Mouse (Mus musculus): ENCODE results near the gene Ccdc113. TPM values are rescaled to one million over a fixed set of nuclear protein-coding genes. Genes with fewer than 3 reads are reported as not detected.

Gene Ccdc113
- polyA plus RNA-seq (2017; shearing (Covaris generic)), result not detected

GRCm38 (mm10) chr8:95533584-95534387, at the start of gene Ccdc113:
Gene Ccdc113, plus strand, starts transcription at chr8:95534085.

GRCm38 (mm10) chr8:95490006-95490405, 43.9 kb upstream of the Ccdc113 start, which contains the start of gene Csnk2a2:
Gene Csnk2a2, minus strand, starts transcription at chr8:95490039.

GRCm38 (mm10) chr8:95576240-95576639, 42.4 kb downstream of the Ccdc113 start, which contains the start of gene Prss54:
Gene Prss54, minus strand, starts transcription at chr8:95576340.

Other genes starting within 250 kb of the Ccdc113 start
- gene Cngb1, start 227.5 kb upstream of the Ccdc113 start, polyA plus RNA-seq (2017; shearing (Covaris generic)), result not detected
- not detected for gene Tepp, start 223.5 kb upstream of the Ccdc113 start, polyA plus RNA-seq (2017; shearing (Covaris generic))
- gene Zfp319, start 202.1 kb upstream of the Ccdc113 start, polyA plus RNA-seq (2017; shearing (Covaris generic)), result 10.1 TPM
- 76.9 TPM for gene Usb1, start 201.8 kb upstream of the Ccdc113 start, polyA plus RNA-seq (2017; shearing (Covaris generic))
- 0.79 TPM for gene Mmp15, start 181.8 kb upstream of the Ccdc113 start, polyA plus RNA-seq (2017; shearing (Covaris generic))
- gene Cfap20, start 99.2 kb upstream of the Ccdc113 start, polyA plus RNA-seq (2017; shearing (Covaris generic)), result 47.1 TPM
- 5.6 TPM for gene Csnk2a2, start 44.0 kb upstream of the Ccdc113 start, polyA plus RNA-seq (2017; shearing (Covaris generic))
- not detected for gene Prss54, start 42.3 kb downstream of the Ccdc113 start, polyA plus RNA-seq (2017; shearing (Covaris generic))
- gene Gins3, start 99.4 kb downstream of the Ccdc113 start, polyA plus RNA-seq (2017; shearing (Covaris generic)), result 17.4 TPM
- gene Ndrg4, start 142.9 kb downstream of the Ccdc113 start, polyA plus RNA-seq (2017; shearing (Covaris generic)), result 2.5 TPM
- gene Setd6, start 181.8 kb downstream of the Ccdc113 start, polyA plus RNA-seq (2017; shearing (Covaris generic)), result 17.2 TPM